Mouse (Mus musculus) cerebellum, adult 2 months (tissue): ENCODE data around the gene Oaf.

Source experiments
- CTCF ChIP-seq: fragments of 200-500 bp; IDR thresholded peaks from 2 replicates; pipeline ENCODE4 v1.5.1; 2011; ENCODE audit warnings: low read depth, mild to moderate bottlenecking, control low read depth, low read length, moderate library complexity, borderline replicate concordance; ENCODE audit not compliant: insufficient read depth
- POLR2A ChIP-seq: fragments of 200-500 bp; IDR thresholded peaks from 2 replicates; pipeline ENCODE4 v1.6.1; 2011; ENCODE audit warnings: low read length, control low read depth, borderline replicate concordance; ENCODE audit not compliant: insufficient read depth

GRCm38 (mm10) chr9:43222429-43222715 lies 17.3 kb downstream of the Oaf start:
- TF ChIP-seq CTCF = no peak
- no peak for TF ChIP-seq POLR2A
